Mouse (Mus musculus): ENCODE measurements around the gene Prss12.

Prss12 gene

GRCm38 (mm10) chr3:123537279-123537678 lies 90.6 kb downstream of the Prss12 start:
- no peak for DNase-seq

GRCm38 (mm10) chr3:123543585-123544304 lies 97.0 kb downstream of the Prss12 start:
- no peak for DNase-seq

- no peak for DNase-seq
Observed at GRCm38 (mm10) chr3:123550487-123550886, 103.8 kb downstream of the Prss12 start.

- no peak for DNase-seq
Observed at GRCm38 (mm10) chr3:123553872-123554271, 107.2 kb downstream of the Prss12 start.

- DNase-seq: no peak
Observed at GRCm38 (mm10) chr3:123555254-123555865, 108.6 kb downstream of the Prss12 start.
